ENCODE assay signal across 9 mouse cellular contexts in genomic region chr16:32660095-32660494, GRCm38 (mm10). TPM values are rescaled to one million over a fixed set of nuclear protein-coding genes. Genes with fewer than 3 reads are reported as not detected.
DNase-seq lines count a peak whose midpoint lies in the region; ATAC-seq lines count a peak whose summit lies in the region.
"Had no signal": no experiment of that assay in that cellular context is flagged by ENCODE, and none has a peak within 500 bp of the region (broad histone marks: within the 10 kb centered on the region; RNA-seq: fewer than 3 reads in every experiment).

No protein-coding gene starts in this region.

- no peak for ATAC-seq in heart, embryonic 12.5 days (ENCODE audit: insufficient number of reproducible peaks, low FRiP score)
- ATAC-seq in forebrain, embryonic 14.5 days = 0 out of 2 replicates have a peak, but pooled peaks have one; percentile 3
- no peak for ATAC-seq in midbrain, embryonic 12.5 days (ENCODE audit: low FRiP score, low read depth)

- no peak overlapping the region for H3K9ac ChIP-seq in heart, embryonic 12.5 days
- H3K9ac ChIP-seq in forebrain, embryonic 14.5 days (ENCODE audit: low read length) = no peak overlapping the region; the same call in 1 of the 2 replicates
- no peak overlapping the region for H3K9ac ChIP-seq in midbrain, embryonic 12.5 days (replicated peaks)

- peaks cover 78% of the 10 kb centered on the region for H3K4me1 ChIP-seq in heart, embryonic 12.5 days (replicated peaks)
- H3K4me1 ChIP-seq in forebrain, embryonic 14.5 days (ENCODE audit: control insufficient read depth, insufficient read depth, low read length) = peaks cover 49% of the 10 kb centered on the region
- peaks cover 60% of the 10 kb centered on the region for H3K4me1 ChIP-seq in midbrain, embryonic 12.5 days

- H3K4me3 ChIP-seq in heart, embryonic 12.5 days = no peak overlapping the region
- no peak overlapping the region for H3K4me3 ChIP-seq in forebrain, embryonic 14.5 days (ENCODE audit: low read depth, low read length)
- H3K4me3 ChIP-seq in midbrain, embryonic 12.5 days = no peak overlapping the region

- no peak overlapping the region for H3K4me2 ChIP-seq in heart, embryonic 12.5 days
- H3K4me2 ChIP-seq in forebrain, embryonic 14.5 days (ENCODE audit: low read length) = peak overlapping the region; percentile 71; the same call in 1 of the 2 replicates
- H3K4me2 ChIP-seq in midbrain, embryonic 12.5 days (replicated peaks) = no peak overlapping the region

- H3K27ac ChIP-seq in heart, embryonic 12.5 days (ENCODE audit: poor library complexity, severe bottlenecking) = peak overlapping the region; percentile 31
- peak overlapping the region; percentile 93 for H3K27ac ChIP-seq in forebrain, embryonic 14.5 days (ENCODE audit: low read depth, low read length)
- peak overlapping the region; percentile 70 for H3K27ac ChIP-seq in midbrain, embryonic 12.5 days (replicated peaks)

- no peaks in the 10 kb centered on the region for H3K9me3 ChIP-seq in heart, embryonic 12.5 days (replicated peaks)
- no peaks in the 10 kb centered on the region for H3K9me3 ChIP-seq in forebrain, embryonic 14.5 days (replicated peaks; ENCODE audit: control insufficient read depth, low read length)
- no peaks in the 10 kb centered on the region for H3K9me3 ChIP-seq in midbrain, embryonic 12.5 days
- H3K9me3 ChIP-seq: megakaryocyte, embryonic 14.5 days had no signal

- peaks cover 3% of the 10 kb centered on the region; the same call in 1 of the 2 replicates for H3K36me3 ChIP-seq in heart, embryonic 12.5 days
- H3K36me3 ChIP-seq in forebrain, embryonic 14.5 days (ENCODE audit: control insufficient read depth, insufficient read depth, low read length) = 0 out of 2 replicates have a peak, but pooled peaks cover 7% of the 10 kb centered on the region
- H3K36me3 ChIP-seq in midbrain, embryonic 12.5 days = no peaks in the 10 kb centered on the region

- no peak for DNase-seq in heart, adult 9 months (ENCODE audit: low spot score in 2 of 2)
- DNase-seq in 3T3-L1 (ENCODE audit: low read depth, low spot score) = peak; percentile 57
- DNase-seq in forebrain, embryonic 14.5 days (ENCODE audit: low spot score) = no peak
- DNase-seq in spleen, adult 18-20 months = no peak
- DNase-seq in urinary bladder, postnatal 36 days (ENCODE audit: low spot score in 2 of 2) = no peak
- no peak for DNase-seq in ovary, postnatal 14 days (ENCODE audit: low spot score)

- H3K27me3 ChIP-seq in heart, embryonic 12.5 days (replicated peaks) = no peaks in the 10 kb centered on the region
- H3K27me3 ChIP-seq in forebrain, embryonic 14.5 days (replicated peaks; ENCODE audit: control insufficient read depth, insufficient read depth, low read length) = no peaks in the 10 kb centered on the region
- H3K27me3 ChIP-seq in midbrain, embryonic 12.5 days = no peaks in the 10 kb centered on the region
- H3K27me3 ChIP-seq: megakaryocyte, embryonic 14.5 days had no signal

- WGBS in heart, embryonic 12.5 days = 56% methylated on average over 1 of the region's 1 CpGs
- WGBS in forebrain, embryonic 14.5 days = 30% methylated on average over 1 of the region's 1 CpGs
- 50% methylated on average over 1 of the region's 1 CpGs for WGBS in midbrain, embryonic 12.5 days

RNA-seq across cellular contexts. Expression of gene Tnk2, which starts 16.4 kb away (rescaled TPM):
- 6.7 and 8.4 TPM in 2 replicates for polyA plus RNA-seq in heart, embryonic 12.5 days (2016; fragmentation: Nextera tagmentation; extraction: Ambion mirVana)
- polyA plus RNA-seq in forebrain, embryonic 14.5 days (2014; fragmentation: Nextera tagmentation; extraction: Ambion mirVana) = 11.2 and 13.1 TPM in 2 replicates
- 9.5 and 11.9 TPM in 2 replicates for polyA plus RNA-seq in midbrain, embryonic 12.5 days (2016; fragmentation: Nextera tagmentation; extraction: Ambion mirVana)

RNA-seq across cellular contexts. Expression of gene Tfrc, which starts 51.4 kb away (rescaled TPM):
- polyA plus RNA-seq in heart, embryonic 12.5 days (2016; fragmentation: Nextera tagmentation; extraction: Ambion mirVana) = 52.5 and 58.2 TPM in 2 replicates
- polyA plus RNA-seq in forebrain, embryonic 14.5 days (2014; fragmentation: Nextera tagmentation; extraction: Ambion mirVana) = 43.9 and 56.0 TPM in 2 replicates
- 61.0 and 64.1 TPM in 2 replicates for polyA plus RNA-seq in midbrain, embryonic 12.5 days (2016; fragmentation: Nextera tagmentation; extraction: Ambion mirVana)

Comparison
In these comparisons a context has a peak if more than half of its experiments do, and no peak if none do; other contexts are left out.
1. H3K27ac ChIP-seq: peak in every context shown above with its lines; median percentile 93 in forebrain, embryonic 14.5 days; 70 in midbrain, embryonic 12.5 days; 31 in heart, embryonic 12.5 days.